In genomic region chr7:19130657-19131056, GRCm38 (mm10) we compare ENCODE assay signal across 8 mouse cellular contexts. TPM values are rescaled to one million over a fixed set of nuclear protein-coding genes. Genes with fewer than 3 reads are reported as not detected.
DNase-seq lines count a peak whose midpoint lies in the region; ATAC-seq and TF ChIP-seq lines count a peak whose summit lies in the region.

No protein-coding gene starts in this region.

- peaks cover 22% of the 10 kb centered on the region for H3K4me1 ChIP-seq in heart, embryonic 13.5 days
- no peaks in the 10 kb centered on the region for H3K4me1 ChIP-seq in ES-Bruce4 (ENCODE audit: control insufficient read depth, insufficient read depth, low read length)
- H3K4me1 ChIP-seq in forebrain, postnatal 0 days (ENCODE audit: insufficient read depth) = peaks cover 4% of the 10 kb centered on the region; the same call in 1 of the 2 replicates

- no peak for TF ChIP-seq CTCF in ES-Bruce4 (IDR thresholded peaks at IDR 0.05; ENCODE audit: low read depth, low read length)
- TF ChIP-seq CTCF in forebrain, postnatal 0 days (IDR thresholded peaks at IDR 0.05; ENCODE audit: low read depth) = peak; percentile 42

- peak overlapping the region; percentile 60 for H3K4me3 ChIP-seq in heart, embryonic 13.5 days
- no peak overlapping the region for H3K4me3 ChIP-seq in ES-Bruce4 (ENCODE audit: low read depth, low read length)
- peak overlapping the region; percentile 41 for H3K4me3 ChIP-seq in forebrain, postnatal 0 days (ENCODE audit: low read depth, low read length)

- peak overlapping the region; percentile 75 for H3K9ac ChIP-seq in heart, embryonic 13.5 days
- H3K9ac ChIP-seq in ES-Bruce4 (ENCODE audit: low read depth, poor library complexity, severe bottlenecking) = peak overlapping the region; percentile 27; the same call in 1 of the 2 replicates
- peak overlapping the region; percentile 53 for H3K9ac ChIP-seq in forebrain, postnatal 0 days

- H3K27me3 ChIP-seq in heart, embryonic 13.5 days (replicated peaks) = no peaks in the 10 kb centered on the region
- no peaks in the 10 kb centered on the region for H3K27me3 ChIP-seq in ES-Bruce4 (ENCODE audit: control insufficient read depth, insufficient read depth, low read length, poor library complexity, severe bottlenecking)
- no peaks in the 10 kb centered on the region for H3K27me3 ChIP-seq in forebrain, postnatal 0 days (ENCODE audit: insufficient read depth, low read length)

- WGBS in heart, embryonic 13.5 days = 28% methylated on average over 4 of the region's 4 CpGs
- WGBS in forebrain, postnatal 0 days = 28% methylated on average over 4 of the region's 4 CpGs

- no peak for ATAC-seq in heart, embryonic 13.5 days (ENCODE audit: extremely low read depth, insufficient number of reproducible peaks, low FRiP score, low TSS enrichment)
- no peak for ATAC-seq in forebrain, postnatal 0 days

- DNase-seq in heart, postnatal 4 days = no peak
- no peak for DNase-seq in forebrain, postnatal 0 days
- peak; percentile 23 for DNase-seq in lung, postnatal 36 days
- no peak for DNase-seq in spleen, postnatal 4 days (ENCODE audit: low spot score in 2 of 2)
- DNase-seq in layer of hippocampus, adult 9-11 months = no peak
- no peak for DNase-seq in yolk sac, embryonic 10.5 days (ENCODE audit: low spot score)

- peak overlapping the region; percentile 90 for H3K27ac ChIP-seq in heart, embryonic 13.5 days (replicated peaks)
- peak overlapping the region; percentile 58; the same call in 1 of the 2 replicates for H3K27ac ChIP-seq in ES-Bruce4 (ENCODE audit: insufficient read depth, low read length)
- H3K27ac ChIP-seq in forebrain, postnatal 0 days (ENCODE audit: low read depth, low read length) = peak overlapping the region; percentile 86

- H3K4me2 ChIP-seq in heart, embryonic 13.5 days = peak overlapping the region; percentile 81
- H3K4me2 ChIP-seq in forebrain, postnatal 0 days (ENCODE audit: low read depth) = peak overlapping the region; percentile 60

- no peaks in the 10 kb centered on the region for H3K9me3 ChIP-seq in heart, embryonic 13.5 days
- no peaks in the 10 kb centered on the region for H3K9me3 ChIP-seq in ES-Bruce4 (replicated peaks; ENCODE audit: control insufficient read depth, insufficient read depth, low read length, poor library complexity, severe bottlenecking)
- H3K9me3 ChIP-seq in forebrain, postnatal 0 days (ENCODE audit: low read length) = no peaks in the 10 kb centered on the region

- H3K36me3 ChIP-seq in heart, embryonic 13.5 days = peaks cover 46% of the 10 kb centered on the region
- H3K36me3 ChIP-seq in ES-Bruce4 (ENCODE audit: control insufficient read depth, insufficient read depth, low read length, poor library complexity, severe bottlenecking) = no peaks in the 10 kb centered on the region
- peaks cover 10% of the 10 kb centered on the region for H3K36me3 ChIP-seq in forebrain, postnatal 0 days (ENCODE audit: insufficient read depth)

- TF ChIP-seq EP300 in ES-Bruce4 (IDR thresholded peaks at IDR 0.05; ENCODE audit: insufficient read depth, low read depth, low read length) = no peak

- TF ChIP-seq POLR2A in ES-Bruce4 (IDR thresholded peaks at IDR 0.05; ENCODE audit: insufficient read depth, low read length) = no peak

RNA-seq across cellular contexts. Expression of gene Fbxo46, which starts 11.0 kb away (rescaled TPM):
- 8.0 and 8.6 TPM in 2 replicates for polyA plus RNA-seq in heart, embryonic 13.5 days (2015; fragmentation: Nextera tagmentation; extraction: Ambion mirVana)
- 1 to 10 TPM; 5.5 to 7.2 TPM for total RNA-seq in heart, postnatal 4 days (2021)
- polyA plus RNA-seq in ES-Bruce4 (2011; ENCODE audit: insufficient read depth, insufficient read length, low read depth, missing spikeins) = 4.1 and 4.3 TPM in 2 replicates
- total RNA-seq in forebrain, postnatal 0 days (2014; rRNA removed) = 19.8 and 22.8 TPM in 2 replicates
- 8.4 and 11.9 TPM in 2 replicates for polyA plus RNA-seq in forebrain, postnatal 0 days (2015; fragmentation: Nextera tagmentation; extraction: Ambion mirVana)

RNA-seq across cellular contexts. Expression of gene Gm4969, which starts 12.5 kb away (rescaled TPM):
- 1.2 and 2.1 TPM in 2 replicates for polyA plus RNA-seq in heart, embryonic 13.5 days (2015; fragmentation: Nextera tagmentation; extraction: Ambion mirVana)
- total RNA-seq in heart, postnatal 4 days (2021) = under 1 TPM; 0.33 to 0.56 TPM
- polyA plus RNA-seq in ES-Bruce4 (2011; ENCODE audit: insufficient read depth, insufficient read length, low read depth, missing spikeins) = 0.43 and 0.46 TPM in 2 replicates
- total RNA-seq in forebrain, postnatal 0 days (2014; rRNA removed) = 5.3 and 8.9 TPM in 2 replicates
- polyA plus RNA-seq in forebrain, postnatal 0 days (2015; fragmentation: Nextera tagmentation; extraction: Ambion mirVana) = 8.3 and 10.6 TPM in 2 replicates

RNA-seq across cellular contexts. Expression of gene Qpctl, which starts 18.4 kb away (rescaled TPM):
- polyA plus RNA-seq in heart, embryonic 13.5 days (2015; fragmentation: Nextera tagmentation; extraction: Ambion mirVana) = 9.5 and 9.7 TPM in 2 replicates
- total RNA-seq in heart, postnatal 4 days (2021) = 1 to 10 TPM; 6.9 to 7.7 TPM
- polyA plus RNA-seq in ES-Bruce4 (2011; ENCODE audit: insufficient read depth, insufficient read length, low read depth, missing spikeins) = 4.1 and 4.6 TPM in 2 replicates
- total RNA-seq in forebrain, postnatal 0 days (2014; rRNA removed) = 12.3 and 14.4 TPM in 2 replicates
- 19.8 and 23.3 TPM in 2 replicates for polyA plus RNA-seq in forebrain, postnatal 0 days (2015; fragmentation: Nextera tagmentation; extraction: Ambion mirVana)

RNA-seq across cellular contexts. Expression of gene Snrpd2, which starts 18.9 kb away (rescaled TPM):
- 107 and 113 TPM in 2 replicates for polyA plus RNA-seq in heart, embryonic 13.5 days (2015; fragmentation: Nextera tagmentation; extraction: Ambion mirVana)
- 10 to 100 TPM; 95.2 to 99.9 TPM for total RNA-seq in heart, postnatal 4 days (2021)
- polyA plus RNA-seq in ES-Bruce4 (2011; ENCODE audit: insufficient read depth, insufficient read length, low read depth, missing spikeins) = 92.9 and 94.6 TPM in 2 replicates
- 50.0 and 88.1 TPM in 2 replicates for total RNA-seq in forebrain, postnatal 0 days (2014; rRNA removed)
- 124 and 172 TPM in 2 replicates for polyA plus RNA-seq in forebrain, postnatal 0 days (2015; fragmentation: Nextera tagmentation; extraction: Ambion mirVana)

RNA-seq across cellular contexts. Expression of gene Gipr, which starts 35.3 kb away (rescaled TPM):
- polyA plus RNA-seq in heart, embryonic 13.5 days (2015; fragmentation: Nextera tagmentation; extraction: Ambion mirVana) = 9.9 and 14.6 TPM in 2 replicates
- 1 to 10 TPM; 1.3 TPM for total RNA-seq in heart, postnatal 4 days (2021)
- polyA plus RNA-seq in ES-Bruce4 (2011; ENCODE audit: insufficient read depth, insufficient read length, low read depth, missing spikeins) = 1.9 and 3.5 TPM in 2 replicates
- total RNA-seq in forebrain, postnatal 0 days (2014; rRNA removed) = 16.9 and 20.2 TPM in 2 replicates
- 5.3 and 8.0 TPM in 2 replicates for polyA plus RNA-seq in forebrain, postnatal 0 days (2015; fragmentation: Nextera tagmentation; extraction: Ambion mirVana)
